Mouse (Mus musculus): ENCODE measurements around the gene Tnfrsf1b.

Tnfrsf1b gene

DNA sequence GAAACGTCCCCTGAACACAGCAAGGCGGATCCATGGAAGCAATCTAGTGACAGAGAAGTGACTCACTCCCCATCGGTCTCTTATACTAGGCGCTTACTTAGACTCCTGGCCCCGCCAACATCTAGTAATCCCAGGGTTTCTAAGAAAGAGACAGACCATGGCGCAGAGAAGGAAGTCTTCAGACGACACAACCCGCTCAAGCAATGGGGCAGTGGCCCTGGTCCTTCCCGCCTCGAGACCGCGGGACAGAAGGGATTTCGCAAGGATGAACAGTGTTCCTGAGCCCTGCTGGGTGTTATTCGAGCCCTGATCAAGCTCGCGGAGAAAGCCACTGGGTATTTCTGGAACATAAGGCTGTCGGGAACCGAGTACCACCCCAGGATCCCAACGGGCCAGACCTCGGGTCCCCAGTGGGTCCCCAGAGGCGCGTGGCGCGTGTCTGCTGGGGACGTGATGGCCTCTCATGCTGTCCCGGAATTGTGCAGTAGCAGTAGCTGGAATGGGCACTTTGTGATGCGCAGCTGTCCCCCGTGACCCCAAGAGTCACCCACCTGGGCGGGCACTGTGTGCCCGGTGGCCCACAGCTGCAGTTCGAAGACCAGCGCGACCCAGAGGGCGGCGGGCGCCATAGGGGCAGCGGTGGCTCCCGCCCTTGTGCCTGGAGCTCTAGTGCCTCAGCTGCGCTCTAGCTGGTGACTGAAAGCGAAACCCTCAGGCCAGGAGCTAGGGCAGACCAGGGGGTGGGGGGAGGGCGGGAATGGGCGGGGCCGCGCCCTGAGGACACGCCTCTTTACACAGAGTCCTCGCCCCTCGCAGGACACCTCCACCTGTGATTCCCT lies at the start of gene Tnfrsf1b:
Gene Tnfrsf1b (minus strand): TSS at position 698 of the 839 bp plus-strand sequence.
- DNase-seq (ENCODE audit: low spot score): peak; percentile 50

DNA sequence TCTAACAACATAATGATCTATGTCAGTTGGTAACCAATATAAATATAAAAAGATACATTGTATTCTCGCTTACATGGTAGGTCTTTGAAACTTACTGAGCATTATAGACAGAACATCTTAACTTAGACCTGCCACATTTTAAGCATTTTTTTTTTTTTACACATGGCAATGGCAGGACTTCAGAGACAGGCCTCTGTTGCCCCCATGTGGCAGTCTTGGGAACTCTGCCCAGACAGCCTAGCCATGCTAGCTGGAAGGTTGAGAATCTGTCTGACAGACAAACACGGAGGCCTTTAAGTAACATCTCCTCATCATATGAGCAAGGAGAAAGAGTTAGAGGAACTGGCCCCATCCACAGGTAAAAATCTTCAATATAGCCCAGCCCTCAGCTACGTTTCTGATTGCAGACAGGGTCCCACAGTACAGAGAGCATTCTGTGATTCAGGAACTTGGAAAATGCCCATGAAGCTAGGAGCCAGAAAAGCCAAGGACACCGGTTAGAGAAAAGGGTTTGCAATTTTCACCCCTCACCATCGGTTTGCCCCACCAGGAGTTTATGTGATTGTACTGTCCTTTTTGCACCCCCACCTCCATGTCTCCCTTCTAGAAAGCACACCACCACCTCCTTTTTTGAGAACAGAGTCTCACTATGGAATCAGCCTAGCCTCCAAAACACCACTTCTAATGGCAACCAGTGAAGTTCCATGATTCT lies 49.1 kb upstream of the Tnfrsf1b start:
- peak; percentile 84 for DNase-seq (ENCODE audit: low spot score)

- DNase-seq (ENCODE audit: low spot score): no peak
These were observed 47.9 kb upstream of the Tnfrsf1b start for GRCm38 (mm10) chr4:145294588-145294987.

GRCm38 (mm10) chr4:145286369-145287120 lies 39.9 kb upstream of the Tnfrsf1b start:
- DNase-seq (ENCODE audit: low spot score): peak; percentile 81

DNA sequence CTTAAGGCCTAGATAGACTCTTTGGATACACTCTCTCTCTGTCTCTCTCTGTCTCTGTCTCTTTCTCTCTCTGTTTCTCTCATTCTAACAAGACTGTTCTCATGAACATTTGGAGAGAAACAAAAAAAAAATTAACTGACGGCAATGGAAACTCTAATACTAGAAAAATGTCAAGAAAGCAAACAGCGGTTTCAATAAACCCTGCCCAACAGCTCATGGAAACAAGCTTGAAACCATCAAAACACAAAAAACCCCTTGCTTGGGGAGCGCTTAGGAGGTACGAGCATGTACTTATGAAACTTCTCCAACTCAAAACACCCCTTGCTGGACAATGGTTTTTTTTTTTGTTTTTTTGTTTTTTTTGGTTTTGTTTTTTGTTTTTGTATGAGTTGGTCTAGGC lies 38.0 kb upstream of the Tnfrsf1b start:
- no peak for DNase-seq (ENCODE audit: low spot score)

DNA sequence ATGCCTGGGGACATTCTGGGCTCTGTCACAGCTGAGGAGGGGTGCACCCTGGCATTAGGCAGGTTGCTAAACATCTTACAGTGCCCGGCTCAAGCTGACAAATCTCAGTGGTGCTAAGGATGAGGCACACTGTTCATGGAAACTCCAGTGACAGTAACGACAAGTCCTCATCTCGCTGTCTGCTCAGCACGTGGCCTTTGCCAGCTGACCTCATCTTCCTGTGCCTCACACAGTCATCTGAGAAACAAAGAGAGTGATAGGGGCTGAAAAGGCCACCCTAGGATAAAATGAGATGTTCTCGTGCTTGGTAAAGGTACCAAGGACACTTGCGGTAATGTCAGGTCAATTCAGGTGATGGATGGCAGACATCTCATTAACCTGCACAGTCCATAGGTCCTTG lies 36.8 kb upstream of the Tnfrsf1b start:
- DNase-seq (ENCODE audit: low spot score): no peak

DNA sequence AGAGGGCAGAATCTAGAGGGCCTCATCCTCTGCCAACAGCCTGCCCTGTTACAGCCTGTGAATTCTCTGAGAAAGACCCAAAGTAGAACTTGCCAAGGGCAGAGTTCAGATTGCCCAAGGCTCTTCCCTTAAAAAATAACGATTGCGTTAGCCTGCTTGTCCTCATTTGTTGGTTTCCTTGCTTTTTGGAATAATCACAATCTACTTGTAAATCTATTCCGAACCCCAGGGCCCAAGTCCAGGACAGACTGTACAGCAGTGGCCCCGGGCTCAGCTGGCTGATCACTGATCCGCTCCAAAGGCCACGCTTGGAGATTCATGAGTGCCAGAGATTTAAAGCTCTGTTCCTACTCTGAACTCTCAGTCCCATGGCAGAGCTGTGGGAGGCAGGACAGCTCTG lies 34.3 kb upstream of the Tnfrsf1b start:
- DNase-seq (ENCODE audit: low spot score): no peak

DNA sequence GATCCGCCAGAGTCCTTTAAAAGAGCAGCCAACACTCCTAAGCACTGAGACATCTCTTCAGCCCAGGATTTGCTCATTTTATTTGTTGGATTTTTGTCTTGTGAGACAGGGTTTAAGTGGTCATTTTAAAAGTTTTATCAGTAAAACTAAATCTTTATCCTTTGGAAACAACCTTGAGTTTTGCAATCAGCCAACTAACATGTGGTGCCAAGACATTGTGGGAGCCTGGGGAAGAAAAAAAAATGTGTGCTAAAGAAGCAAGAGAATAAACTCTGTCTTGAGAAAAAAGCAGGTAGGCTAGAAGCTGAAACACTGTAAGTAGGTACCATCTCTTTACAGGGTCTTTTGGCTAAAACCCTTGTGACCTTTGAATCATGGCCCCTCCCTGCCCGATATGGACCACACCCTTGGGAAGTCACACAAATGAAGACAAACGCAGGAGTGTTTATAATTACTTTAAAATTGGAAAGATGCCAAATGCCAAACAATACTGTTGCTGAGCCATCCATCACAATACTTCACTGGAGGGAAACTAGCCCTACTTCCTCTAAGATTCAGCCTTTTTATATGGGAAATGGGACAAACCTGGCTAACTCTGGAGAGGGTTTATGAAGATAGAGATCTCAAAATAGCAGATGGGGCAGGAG lies 32.2 kb upstream of the Tnfrsf1b start:
- no peak for DNase-seq (ENCODE audit: low spot score)

- DNase-seq (ENCODE audit: low spot score): no peak
These were observed 31.6 kb upstream of the Tnfrsf1b start for GRCm38 (mm10) chr4:145278231-145278630.

- no peak for DNase-seq (ENCODE audit: low spot score)
These were observed 29.9 kb upstream of the Tnfrsf1b start for GRCm38 (mm10) chr4:145276368-145277249.

- no peak for DNase-seq (ENCODE audit: low spot score)
These were observed 28.2 kb upstream of the Tnfrsf1b start for GRCm38 (mm10) chr4:145274887-145275286.

GRCm38 (mm10) chr4:145273923-145274322 lies 27.3 kb upstream of the Tnfrsf1b start:
- no peak for DNase-seq (ENCODE audit: low spot score)

DNA sequence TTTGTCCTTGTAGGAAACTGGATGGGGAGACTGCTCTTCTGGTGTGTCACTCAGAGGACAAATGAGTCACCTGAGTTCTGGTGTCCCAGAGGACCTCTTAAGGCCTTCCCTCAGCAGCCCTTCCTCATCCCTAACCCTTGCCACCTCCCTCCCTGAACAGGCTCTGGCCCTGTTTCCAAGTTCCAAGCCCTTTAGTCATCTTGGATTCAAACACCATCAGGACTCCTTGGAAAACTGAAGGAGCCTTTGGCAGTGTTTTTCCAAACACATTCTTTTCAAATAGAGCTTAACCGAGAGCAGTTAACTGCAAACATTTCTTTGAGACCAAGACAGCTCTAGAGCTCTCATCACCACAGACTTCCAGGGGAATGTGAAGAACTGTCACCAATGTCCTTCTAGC lies 26.1 kb upstream of the Tnfrsf1b start:
- DNase-seq (ENCODE audit: low spot score): no peak

DNA sequence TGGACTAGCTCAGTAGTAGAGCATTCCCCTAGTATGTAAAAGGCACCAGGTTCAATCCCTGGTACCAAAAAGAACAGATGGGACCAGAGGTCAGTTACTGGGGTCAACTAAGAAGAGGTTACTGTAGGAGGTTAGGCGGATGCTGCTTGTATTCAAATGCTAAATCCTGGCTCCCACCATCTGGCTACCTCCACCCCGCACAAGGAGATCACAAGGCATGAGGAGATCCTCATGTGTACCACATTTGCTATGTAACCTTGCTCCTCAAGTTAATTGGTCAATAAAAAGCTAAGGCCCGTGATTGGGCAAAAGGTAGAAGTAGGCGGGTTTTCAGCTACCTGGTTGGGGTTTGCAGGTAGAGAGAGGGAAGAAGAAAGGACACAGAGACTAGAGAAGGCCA lies 25.0 kb upstream of the Tnfrsf1b start:
- DNase-seq (ENCODE audit: low spot score): no peak

GRCm38 (mm10) chr4:145270136-145270535 lies 23.5 kb upstream of the Tnfrsf1b start:
- DNase-seq (ENCODE audit: low spot score): no peak

DNA sequence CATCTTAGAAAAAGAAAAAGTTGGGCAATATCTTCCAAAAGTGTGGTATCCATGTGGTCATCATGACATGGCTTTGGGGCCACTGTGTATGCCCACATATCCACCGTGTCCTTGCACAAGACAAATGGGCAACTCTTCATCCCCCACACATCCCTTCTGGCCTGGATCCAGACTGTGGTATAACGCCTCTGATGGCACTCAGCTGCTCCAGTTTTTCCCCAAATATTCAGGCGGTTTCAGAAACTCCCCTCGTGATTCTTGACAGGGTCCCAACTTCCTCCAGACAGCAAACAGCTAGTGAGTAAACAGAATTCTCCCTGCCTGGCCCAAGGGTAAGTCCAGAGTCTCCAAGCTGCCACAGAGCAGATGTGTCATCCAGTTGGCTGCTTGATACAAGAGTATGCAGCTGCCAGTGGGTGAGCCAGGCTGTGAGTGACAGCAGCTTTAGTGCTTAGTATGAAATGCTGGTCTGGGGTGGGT lies 21.0 kb upstream of the Tnfrsf1b start:
- DNase-seq (ENCODE audit: low spot score): no peak

GRCm38 (mm10) chr4:145266505-145266904 lies 19.8 kb upstream of the Tnfrsf1b start:
- no peak for DNase-seq (ENCODE audit: low spot score)

DNA sequence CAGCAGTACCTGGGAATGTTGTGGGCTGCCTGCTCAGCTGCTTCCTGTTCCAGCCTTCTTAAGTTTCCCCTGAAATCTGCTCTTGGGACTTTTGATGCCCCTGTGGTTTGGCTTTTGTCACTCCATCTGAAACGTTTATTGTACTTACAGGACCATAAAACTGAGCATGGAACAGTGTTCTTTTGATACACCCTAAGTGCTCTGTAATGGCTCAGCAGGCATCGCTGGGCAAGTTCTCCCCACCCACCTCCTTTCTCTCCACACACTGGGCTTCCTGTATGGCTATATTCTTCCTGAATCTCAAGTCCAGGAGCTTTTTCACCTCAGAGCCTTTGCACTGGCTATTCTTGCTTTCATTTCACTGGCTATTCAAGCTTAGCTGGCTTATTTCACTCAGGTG lies 18.1 kb upstream of the Tnfrsf1b start:
- DNase-seq (ENCODE audit: low spot score): no peak

GRCm38 (mm10) chr4:145263583-145263982 lies 16.9 kb upstream of the Tnfrsf1b start:
- no peak for DNase-seq (ENCODE audit: low spot score)

- DNase-seq (ENCODE audit: low spot score): no peak
These were observed 14.1 kb upstream of the Tnfrsf1b start for GRCm38 (mm10) chr4:145260802-145261201.
